Mouse (Mus musculus): Measurements from ENCODE around the gene Angptl6.

- no peak for TF ChIP-seq POLR2A (IDR thresholded peaks at IDR 0.05; ENCODE audit: extremely low read depth, insufficient read depth, low read length)
- TF ChIP-seq CTCF (IDR thresholded peaks at IDR 0.05; ENCODE audit: low read depth, low read length): no peak
Observed at GRCm38 (mm10) chr9:20869246-20869645, 10.3 kb downstream of the Angptl6 start.
